Mouse (Mus musculus) CD4-positive, CD25-positive, alpha-beta regulatory T cell, adult 4 months (primary cell): ENCODE data around the gene Ldlrad1. TPM values are rescaled to one million over a fixed set of nuclear protein-coding genes. Genes with fewer than 3 reads are reported as not detected.

Experiments
- polyA plus RNA-seq, 2 experiments: library from polyadenylated mRNA; unstranded; fragments of 100-300 nt; shearing (Covaris generic); gene quantifications; one replicate each; pipeline ENCODE4 v1.2.1; 2017

The Ldlrad1 gene
- polyA plus RNA-seq, 2 experiments from 2014 or later = 0.30 TPM; not detected in 1

Other genes with a start within 250 kb of the Ldlrad1 start
- gene Mrpl37, start 142.3 kb upstream of the Ldlrad1 start, polyA plus RNA-seq = 10 to 100 TPM; 46.4 to 48.2 TPM
- gene Cyb5rl, start 142.2 kb upstream of the Ldlrad1 start, polyA plus RNA-seq = 10 to 100 TPM in 1 of 2 experiments, 1 to 10 TPM in 1; 7.1 to 15.3 TPM
- gene Cdcp2, start 112.3 kb upstream of the Ldlrad1 start, polyA plus RNA-seq = not detected
- 100 to 1,000 TPM; 439 to 478 TPM for gene Tmem59, start 30.8 kb upstream of the Ldlrad1 start, polyA plus RNA-seq
- gene Tceanc2, start 30.1 kb upstream of the Ldlrad1 start, polyA plus RNA-seq = 10 to 100 TPM; 19.4 to 19.8 TPM
- gene Lrrc42, start 44.4 kb downstream of the Ldlrad1 start, polyA plus RNA-seq = 10 to 100 TPM; 17.8 to 22.9 TPM
- gene Hspb11, start 44.4 kb downstream of the Ldlrad1 start, polyA plus RNA-seq = 10 to 100 TPM; 23.8 to 30.6 TPM
- gene Dio1, start 98.0 kb downstream of the Ldlrad1 start, polyA plus RNA-seq = not detected
- 10 to 100 TPM; 90.0 to 98.0 TPM for gene Yipf1, start 105.2 kb downstream of the Ldlrad1 start, polyA plus RNA-seq
- gene Ndc1, start 158.6 kb downstream of the Ldlrad1 start, polyA plus RNA-seq = 1 to 10 TPM; 3.8 to 5.3 TPM
- not detected for gene Glis1, start 225.4 kb downstream of the Ldlrad1 start, polyA plus RNA-seq